Mouse (Mus musculus) liver, embryonic 13.5 days (tissue): Measurements from ENCODE around the gene Pex26. TPM values are rescaled to one million over a fixed set of nuclear protein-coding genes. Genes with fewer than 3 reads are reported as not detected.

Source experiments
- ATAC-seq: fragments of 200-750 bp; cut with Nextera tagmentation; 2 replicates; pipeline ENCODE4 v1.8.0; 2017; ENCODE audit warnings: low read depth, mild to moderate bottlenecking, moderate number of reproducible peaks, moderate library complexity
- DNase-seq: peaks from one replicate; pipeline ENCODE4 v3.0.0; 2022
- H3K27ac ChIP-seq: fragments of 300-500 bp; sonication (generic); 2 replicates; pipeline ENCODE4 v1.5.1; 2015; ENCODE audit warnings: moderate library complexity, mild to moderate bottlenecking, inconsistent platforms
- H3K27me3 ChIP-seq: fragments of 300-500 bp; sonication (generic); 2 replicates; pipeline ENCODE4 v1.6.1; 2015; ENCODE audit warnings: mild to moderate bottlenecking, inconsistent platforms
- H3K36me3 ChIP-seq: fragments of 300-500 bp; sonication (generic); 2 replicates; pipeline ENCODE4 v1.6.1; 2015; ENCODE audit warnings: mild to moderate bottlenecking, inconsistent platforms
- H3K4me1 ChIP-seq: fragments of 300-500 bp; sonication (generic); replicated peaks from 2 replicates; pipeline ENCODE4 v1.6.1; 2015; ENCODE audit warnings: inconsistent platforms
- H3K4me2 ChIP-seq: fragments of 300-500 bp; sonication (generic); 2 replicates; pipeline ENCODE4 v1.6.1; 2015; ENCODE audit warnings: inconsistent platforms, mild to moderate bottlenecking, moderate library complexity
- H3K4me3 ChIP-seq: fragments of 300-500 bp; sonication (generic); replicated peaks from 2 replicates; pipeline ENCODE4 v1.5.1; 2015; ENCODE audit warnings: mild to moderate bottlenecking, inconsistent platforms
- H3K9ac ChIP-seq: fragments of 300-500 bp; sonication (generic); 2 replicates; pipeline ENCODE4 v1.6.1; 2015; ENCODE audit warnings: mild to moderate bottlenecking, inconsistent platforms
- H3K9me3 ChIP-seq: fragments of 300-500 bp; sonication (generic); replicated peaks from 2 replicates; pipeline ENCODE4 v1.6.1; 2016; ENCODE audit warnings: inconsistent platforms
- WGBS: fragments of 180-500 bp; shearing (Covaris S2); methylation state at CpG from one replicate; pipeline ENCODE4 v1.1.7; 2015; ENCODE audit not compliant: insufficient replicate concordance; 5-methylcytosine and 5-hydroxymethylcytosine counted together
- polyA plus RNA-seq: library from polyadenylated mRNA; unstranded; fragments of >200 nt; fragmentation: Nextera tagmentation; extraction: Ambion mirVana; gene quantifications from 2 replicates; pipeline ENCODE4 v1.2.1, GENCODE M21; 2015

Pex26 gene
- polyA plus RNA-seq, 1 experiment from 2014 or later = 2.9 TPM

- DNase-seq (no peak), ATAC-seq (no peak)
- no peak overlapping the region for H3K9ac ChIP-seq
- no peak overlapping the region for H3K4me3 ChIP-seq
- no peaks in the 10 kb centered on the region for H3K9me3 ChIP-seq
- H3K27me3 ChIP-seq = no peaks in the 10 kb centered on the region
- no peak overlapping the region for H3K4me2 ChIP-seq
- H3K4me1 ChIP-seq = peaks cover 54% of the 10 kb centered on the region
- 39% methylated on average over 10 of the region's 10 CpGs for WGBS
- no peaks in the 10 kb centered on the region for H3K36me3 ChIP-seq
- no peak overlapping the region for H3K27ac ChIP-seq
These were observed 59.7 kb downstream of the Pex26 start for GRCm38 (mm10) chr6:121243161-121243560.

- peak within 1 kb of the TSS; percentile 72 for H3K4me2 ChIP-seq
- no peaks in the 10 kb centered on the region for H3K27me3 ChIP-seq
- peak; percentile 89 for ATAC-seq
- H3K9me3 ChIP-seq = no peaks in the 10 kb centered on the region
- peak within 1 kb of the TSS; percentile 65 for H3K4me3 ChIP-seq
- 3% methylated on average over 35 of the region's 35 CpGs for WGBS
- H3K27ac ChIP-seq = peak within 1 kb of the TSS; percentile 65
- DNase-seq = peak; percentile 84
- H3K36me3 ChIP-seq = no peaks in the 10 kb centered on the region
- H3K9ac ChIP-seq = peak within 1 kb of the TSS; percentile 68
- peaks cover 55% of the 10 kb centered on the region for H3K4me1 ChIP-seq
These were observed 61.9 kb downstream of the Pex26 start, which contains the start of gene Usp18 for GRCm38 (mm10) chr6:121245127-121246036. Usp18 (plus strand) TSS chr6:121245906.

DNA sequence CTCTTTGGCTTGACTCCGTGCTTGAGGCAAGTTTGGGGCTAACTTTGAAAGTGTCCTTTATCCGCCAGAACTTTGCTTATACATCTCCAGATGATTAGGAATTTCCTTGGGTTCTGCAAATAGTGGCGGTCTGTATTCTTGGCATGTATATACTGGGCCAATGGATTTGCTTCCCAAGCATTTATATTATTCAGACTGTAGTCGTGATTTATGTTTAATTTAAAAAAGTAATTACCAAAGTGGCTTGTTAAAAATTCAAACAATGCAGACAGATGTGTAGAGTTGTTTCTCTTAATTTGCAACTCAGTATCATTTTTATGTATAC lies 62.5 kb downstream of the Pex26 start:
- DNase-seq (no peak), ATAC-seq (peak; percentile 1; the same call in 1 of the 2 replicates)
- Histone ChIP-seq H3K4me1 (peaks cover 54% of the 10 kb centered on the region), H3K9me3 (no peaks in the 10 kb centered on the region), H3K36me3 (no peaks in the 10 kb centered on the region), H3K9ac (peak overlapping the region; percentile 68), H3K4me3 (peak overlapping the region; percentile 65), H3K27ac (peak overlapping the region; percentile 65), H3K27me3 (no peaks in the 10 kb centered on the region), H3K4me2 (peak overlapping the region; percentile 72)
- WGBS = 9% methylated on average over 4 of the region's 4 CpGs

Other genes starting within 250 kb of the Pex26 start
- gene Mical3, start 52.7 kb upstream of the Pex26 start, polyA plus RNA-seq = 9.9 and 10.7 TPM in 2 replicates
- gene Tuba8, start 27.0 kb downstream of the Pex26 start, polyA plus RNA-seq = 6.7 and 7.7 TPM in 2 replicates
- gene Usp18, start 62.2 kb downstream of the Pex26 start, polyA plus RNA-seq = 6.3 and 7.1 TPM in 2 replicates
- 18.6 and 21.2 TPM in 2 replicates for gene Slc6a13, start 116.6 kb downstream of the Pex26 start, polyA plus RNA-seq
- gene Slc6a12, start 159.4 kb downstream of the Pex26 start, polyA plus RNA-seq = 1.1 and 1.4 TPM in 2 replicates